ENCODE assay signal across 15 mouse cellular contexts in genomic region chr1:165042105-165042504, GRCm38 (mm10).
A peak's percentile ranks its signal among the peaks of the same experiment; 100 is the strongest.
DNase-seq lines count a peak whose midpoint lies in the region; ATAC-seq and TF ChIP-seq lines count a peak whose summit lies in the region.
"Had no signal": no experiment of that assay in that cellular context is flagged by ENCODE, and none has a peak within 500 bp of the region (broad histone marks: within the 10 kb centered on the region; RNA-seq: fewer than 3 reads in every experiment).

No protein-coding gene starts in this region.

- H3K36me3 ChIP-seq in embryonic facial prominence, embryonic 14.5 days (ENCODE audit: control insufficient read depth, insufficient read depth, low read length) = no peaks in the 10 kb centered on the region
- no peaks in the 10 kb centered on the region for H3K36me3 ChIP-seq in hindbrain, postnatal 0 days (ENCODE audit: insufficient read depth, low read length)
- no peaks in the 10 kb centered on the region for H3K36me3 ChIP-seq in neural tube, embryonic 13.5 days
- H3K36me3 ChIP-seq: limb, embryonic 10.5 days; liver, embryonic 15.5 days had no signal

- peak in 1 of 2 experiments; percentile 63 for DNase-seq in layer of hippocampus, adult 2 months (ENCODE audit: low spot score in 2 of 2)
- no peak for DNase-seq in layer of hippocampus, postnatal 10 days (ENCODE audit: low spot score in 2 of 2)
- peak; percentile 14 for DNase-seq in embryonic facial prominence, embryonic 14.5 days (ENCODE audit: low spot score)
- DNase-seq in hindbrain, postnatal 0 days (ENCODE audit: low spot score) = peak; percentile 55
- DNase-seq in kidney, adult 8-10 months = no peak
- DNase-seq in thymus, postnatal 25 days = no peak
- DNase-seq: adrenal gland, adult 2 months; cerebellum, adult 2 months; heart, adult 18-20 months; right cerebral cortex, postnatal 14 days had no signal

- WGBS in embryonic facial prominence, embryonic 14.5 days = 56% methylated on average over 2 of the region's 2 CpGs
- WGBS in hindbrain, postnatal 0 days = 59% methylated on average over 2 of the region's 2 CpGs
- WGBS in neural tube, embryonic 13.5 days = 67% methylated on average over 2 of the region's 2 CpGs

- H3K4me1 ChIP-seq in embryonic facial prominence, embryonic 14.5 days (ENCODE audit: control insufficient read depth, insufficient read depth, low read length) = no peaks in the 10 kb centered on the region
- peaks cover 15% of the 10 kb centered on the region for H3K4me1 ChIP-seq in hindbrain, postnatal 0 days (ENCODE audit: insufficient read depth, low read length)
- H3K4me1 ChIP-seq in neural tube, embryonic 13.5 days (replicated peaks) = peaks cover 13% of the 10 kb centered on the region
- H3K4me1 ChIP-seq: liver, embryonic 15.5 days had no signal

- no peak overlapping the region for H3K9ac ChIP-seq in embryonic facial prominence, embryonic 14.5 days (ENCODE audit: low read depth, low read length)
- no peak overlapping the region for H3K9ac ChIP-seq in hindbrain, postnatal 0 days (replicated peaks; ENCODE audit: low read length)
- no peak overlapping the region for H3K9ac ChIP-seq in neural tube, embryonic 13.5 days
- H3K9ac ChIP-seq: liver, embryonic 15.5 days had no signal

- no peak overlapping the region for H3K4me3 ChIP-seq in layer of hippocampus, adult 2 months
- H3K4me3 ChIP-seq in embryonic facial prominence, embryonic 14.5 days (ENCODE audit: low read depth, low read length) = no peak overlapping the region
- no peak overlapping the region for H3K4me3 ChIP-seq in hindbrain, postnatal 0 days (ENCODE audit: low read length)
- no peak overlapping the region for H3K4me3 ChIP-seq in neural tube, embryonic 13.5 days
- H3K4me3 ChIP-seq: limb, embryonic 10.5 days; liver, embryonic 15.5 days had no signal

- no peaks in the 10 kb centered on the region for H3K9me3 ChIP-seq in embryonic facial prominence, embryonic 14.5 days (ENCODE audit: control insufficient read depth, low read length)
- no peaks in the 10 kb centered on the region for H3K9me3 ChIP-seq in hindbrain, postnatal 0 days (ENCODE audit: low read length)
- no peaks in the 10 kb centered on the region for H3K9me3 ChIP-seq in neural tube, embryonic 13.5 days
- H3K9me3 ChIP-seq: limb, embryonic 10.5 days; liver, embryonic 15.5 days had no signal

- no peak overlapping the region for H3K4me2 ChIP-seq in embryonic facial prominence, embryonic 14.5 days (ENCODE audit: low read depth, low read length)
- no peak overlapping the region for H3K4me2 ChIP-seq in hindbrain, postnatal 0 days (ENCODE audit: low read depth, low read length)
- H3K4me2 ChIP-seq in neural tube, embryonic 13.5 days = no peak overlapping the region
- H3K4me2 ChIP-seq: liver, embryonic 15.5 days had no signal

- peak; percentile 53; the same call in 1 of the 2 replicates for ATAC-seq in embryonic facial prominence, embryonic 14.5 days (ENCODE audit: low read depth)
- ATAC-seq in hindbrain, postnatal 0 days = peak; percentile 61; the same call in 1 of the 2 replicates
- peak; percentile 48; the same call in 1 of the 2 replicates for ATAC-seq in neural tube, embryonic 13.5 days (ENCODE audit: low read depth)

- H3K27me3 ChIP-seq in embryonic facial prominence, embryonic 14.5 days (replicated peaks; ENCODE audit: control insufficient read depth, insufficient read depth, low read length) = no peaks in the 10 kb centered on the region
- H3K27me3 ChIP-seq in hindbrain, postnatal 0 days (ENCODE audit: insufficient read depth, low read length) = no peaks in the 10 kb centered on the region
- H3K27me3 ChIP-seq in neural tube, embryonic 13.5 days = no peaks in the 10 kb centered on the region
- H3K27me3 ChIP-seq: liver, embryonic 15.5 days had no signal

- peak overlapping the region; percentile 92 for H3K27ac ChIP-seq in layer of hippocampus, adult 2 months
- no peak overlapping the region for H3K27ac ChIP-seq in embryonic facial prominence, embryonic 14.5 days (replicated peaks; ENCODE audit: low read depth, low read length)
- peak overlapping the region; percentile 54; the same call in 1 of the 2 replicates for H3K27ac ChIP-seq in hindbrain, postnatal 0 days
- no peak overlapping the region for H3K27ac ChIP-seq in neural tube, embryonic 13.5 days (replicated peaks)
- H3K27ac ChIP-seq: kidney, postnatal 0 days; limb, embryonic 10.5 days; liver, embryonic 15.5 days; macrophage had no signal

- TF ChIP-seq CTCF in layer of hippocampus, adult 2 months (conservative IDR thresholded peaks at IDR 0.05) = no peak
- TF ChIP-seq CTCF in hindbrain, postnatal 0 days (IDR thresholded peaks at IDR 0.05; ENCODE audit: low read depth) = no peak

Comparison
In these comparisons a context has a peak if more than half of its experiments do, and no peak if none do; other contexts are left out.
1. DNase-seq: peak in embryonic facial prominence, embryonic 14.5 days (single experiment) and hindbrain, postnatal 0 days (single experiment); none in layer of hippocampus, postnatal 10 days (0 of 2), kidney, adult 8-10 months (0 of 2) and thymus, postnatal 25 days (single experiment).
2. H3K27ac ChIP-seq: peak in layer of hippocampus, adult 2 months (single experiment) and hindbrain, postnatal 0 days (single experiment); none in embryonic facial prominence, embryonic 14.5 days (single experiment) and neural tube, embryonic 13.5 days (single experiment).
3. Peak in every context shown above with its lines, with median percentiles within 50 percentile points of each other: ATAC-seq.